21 mouse cellular contexts compared by ENCODE assay signal in the genomic region with DNA sequence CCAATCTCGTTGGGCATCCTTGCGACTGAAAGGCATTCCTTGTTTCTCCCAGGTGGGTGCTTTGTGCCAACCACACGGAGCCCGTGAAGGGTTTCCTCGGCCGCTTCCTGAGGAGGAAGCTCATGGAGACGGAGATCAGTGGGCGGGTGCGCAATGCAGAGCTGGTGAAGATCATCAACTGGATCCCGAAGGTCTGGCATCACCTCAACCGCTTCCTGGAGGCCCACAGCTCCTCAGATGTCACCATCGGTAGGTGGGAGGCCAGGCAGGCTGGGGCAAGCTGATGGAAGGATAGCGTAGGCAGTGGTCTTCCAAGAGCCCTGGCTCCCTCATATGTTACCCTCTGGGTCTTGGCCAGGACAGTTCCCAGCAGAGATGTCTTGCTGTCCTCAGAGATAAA. TPM values are rescaled to one million over a fixed set of nuclear protein-coding genes. Genes with fewer than 3 reads are reported as not detected.
DNase-seq lines count a peak whose midpoint lies in the region; TF ChIP-seq lines count a peak whose summit lies in the region.
"Had no signal": no experiment of that assay in that cellular context is flagged by ENCODE, and none has a peak within 500 bp of the region (broad histone marks: within the 10 kb centered on the region; RNA-seq: fewer than 3 reads in every experiment).

No protein-coding gene starts in this region.

- H3K4me1 ChIP-seq in heart, adult 2 months (ENCODE audit: control insufficient read depth, insufficient read depth, low read length): 0 out of 2 replicates have a peak, but pooled peaks cover 1% of the 10 kb centered on the region
- H3K4me1 ChIP-seq: embryonic facial prominence, embryonic 12.5 days; forebrain, embryonic 13.5 days; forebrain, embryonic 15.5 days had no signal

- no peak for TF ChIP-seq POLR2A in heart, adult 2 months (IDR thresholded peaks at IDR 0.05; ENCODE audit: insufficient read depth, low read depth, low read length)

- no peak overlapping the region for H3K27ac ChIP-seq in heart, adult 2 months
- H3K27ac ChIP-seq: embryonic facial prominence, embryonic 10.5 days; embryonic facial prominence, embryonic 12.5 days; forebrain, embryonic 13.5 days; forebrain, embryonic 15.5 days had no signal

- H3K9ac ChIP-seq in heart, adult 2 months (ENCODE audit: low read depth, low read length): no peak overlapping the region
- H3K9ac ChIP-seq: embryonic facial prominence, embryonic 12.5 days; forebrain, embryonic 13.5 days; forebrain, embryonic 15.5 days; forebrain, postnatal 0 days had no signal

- no peak for TF ChIP-seq CTCF in heart, adult 2 months (IDR thresholded peaks at IDR 0.05)

- H3K4me3 ChIP-seq in heart, adult 2 months: no peak overlapping the region
- H3K4me3 ChIP-seq: embryonic facial prominence, embryonic 10.5 days; embryonic facial prominence, embryonic 12.5 days; forebrain, embryonic 13.5 days; forebrain, embryonic 15.5 days had no signal

- H3K79me2 ChIP-seq in heart, adult 2 months (replicated peaks; ENCODE audit: control insufficient read depth, insufficient read depth, low read length): no peaks in the 10 kb centered on the region

- DNase-seq in cerebellum, postnatal 10 days: peak; percentile 33 to 52
- no peak for DNase-seq in cerebellum, postnatal 4 days (ENCODE audit: low spot score in 2 of 2)
- DNase-seq in cerebellum, postnatal 25 days: peak; percentile 41 to 43
- DNase-seq in cerebellum, adult 9-10 months: no peak
- DNase-seq in right cerebral cortex, adult 18-20 months: peak; percentile 43
- DNase-seq in right cerebral cortex, postnatal 14 days: no peak
- no peak for DNase-seq in heart, adult 2 months
- DNase-seq: adrenal gland, adult 2 months; adrenal gland, postnatal 10 days; adrenal gland, postnatal 25 days; cerebellum, adult 11 months; forebrain, postnatal 0 days had no signal

- 87% methylated on average over 13 of the region's 13 CpGs for WGBS in heart, adult 2 months

- no peaks in the 10 kb centered on the region for H3K36me3 ChIP-seq in heart, adult 2 months (ENCODE audit: control insufficient read depth, insufficient read depth, low read length)

- no peak for TF ChIP-seq EP300 in heart, adult 2 months (IDR thresholded peaks at IDR 0.05; ENCODE audit: insufficient read depth, low read depth, low read length)

- no peaks in the 10 kb centered on the region for H3K27me3 ChIP-seq in heart, adult 2 months (ENCODE audit: control insufficient read depth, insufficient read depth, low read length)
- H3K27me3 ChIP-seq: embryonic facial prominence, embryonic 12.5 days; forebrain, embryonic 13.5 days; forebrain, embryonic 15.5 days had no signal

- intact Hi-C loops in heart, adult 2 months (cut with DNase I): no loop called here

RNA-seq across cellular contexts. Expression of a gene that starts 38.4 kb away (rescaled TPM):
- total RNA-seq in heart, adult 2 months (2021): not detected
- not detected in 2 replicates for polyA plus RNA-seq in heart, adult 2 months (2012; rRNA removed)
- total RNA-seq: adrenal gland, adult 2 months; adrenal gland, postnatal 10 days; adrenal gland, postnatal 25 days; adrenal gland, postnatal 4 days; ES-E14; MEL had no signal
- polyA plus RNA-seq: adrenal gland, adult 2 months; C2C12; cortical plate, adult 2 months had no signal

Comparison
In these comparisons a context has a peak if more than half of its experiments do, and no peak if none do; other contexts are left out.
1. DNase-seq: peak in cerebellum, postnatal 10 days (2 of 2), cerebellum, postnatal 25 days (2 of 2) and right cerebral cortex, adult 18-20 months (single experiment); none in cerebellum, postnatal 4 days (0 of 2), cerebellum, adult 9-10 months (single experiment), right cerebral cortex, postnatal 14 days (single experiment) and heart, adult 2 months (0 of 2).